Mouse (Mus musculus) liver, postnatal 0 days (tissue): ENCODE results near the gene H2-M5. TPM values are rescaled to one million over a fixed set of nuclear protein-coding genes. Genes with fewer than 3 reads are reported as not detected.

Source experiments
- ATAC-seq: fragments of 200-750 bp; cut with Nextera tagmentation; 2 replicates; pipeline ENCODE4 v1.8.0; 2017; ENCODE audit warnings: mild to moderate bottlenecking, moderate library complexity
- DNase-seq: peaks from one replicate; pipeline ENCODE4 v3.0.0-alpha.2; 2016
- H3K27ac ChIP-seq: fragments of 300-500 bp; sonication (generic); 2 replicates; pipeline ENCODE4 v1.5.1; 2014; ENCODE audit warnings: antibody characterized with exemption, moderate library complexity, mild to moderate bottlenecking, low read depth
- H3K27me3 ChIP-seq: fragments of 300-500 bp; sonication (generic); 2 replicates; pipeline ENCODE4 v1.6.1; 2014; ENCODE audit warnings: low read length, control low read depth, mixed read lengths; ENCODE audit not compliant: insufficient read depth
- H3K36me3 ChIP-seq: fragments of 300-500 bp; sonication (generic); replicated peaks from 2 replicates; pipeline ENCODE4 v1.6.1; 2014; ENCODE audit warnings: mild to moderate bottlenecking, control low read depth, low read length, moderate library complexity, mixed read lengths; ENCODE audit not compliant: insufficient read depth
- H3K4me1 ChIP-seq: fragments of 300-500 bp; sonication (generic); 2 replicates; pipeline ENCODE4 v1.6.1; 2014; ENCODE audit warnings: antibody characterized with exemption, mild to moderate bottlenecking, control low read depth; ENCODE audit not compliant: insufficient read depth
- H3K4me2 ChIP-seq: fragments of 300-500 bp; sonication (generic); 2 replicates; pipeline ENCODE4 v1.6.1; 2014; ENCODE audit warnings: low read depth, mild to moderate bottlenecking, low read length, moderate library complexity, mixed read lengths
- H3K4me3 ChIP-seq: fragments of 300-500 bp; sonication (generic); 2 replicates; pipeline ENCODE4 v1.5.1; 2014; ENCODE audit warnings: low read depth, low read length
- H3K9ac ChIP-seq: fragments of 300-500 bp; sonication (generic); replicated peaks from 2 replicates; pipeline ENCODE4 v1.6.1; 2014; ENCODE audit warnings: mild to moderate bottlenecking, moderate library complexity
- H3K9me3 ChIP-seq: fragments of 300-500 bp; sonication (generic); 2 replicates; pipeline ENCODE4 v1.6.1; 2016; ENCODE audit warnings: mild to moderate bottlenecking, control low read depth, low read length, mixed read lengths
- CTCF ChIP-seq: sonication (generic); IDR thresholded peaks from 2 replicates; pipeline ENCODE4 v1.5.1; 2016; ENCODE audit warnings: antibody characterized with exemption, low read depth
- EP300 ChIP-seq: IDR thresholded peaks from 2 replicates; pipeline ENCODE4 v1.6.1; 2016; ENCODE audit warnings: antibody characterized with exemption, low read depth, mild to moderate bottlenecking
- WGBS: fragments of 180-500 bp; shearing (Covaris S2); extraction: QIAGEN DNeasy Blood & Tissue Kit; methylation state at CpG from one replicate; pipeline ENCODE4 v1.1.7; 2014; ENCODE audit not compliant: insufficient replicate concordance; 5-methylcytosine and 5-hydroxymethylcytosine counted together
- polyA plus RNA-seq: library from polyadenylated mRNA; unstranded; fragments of >200 nt; fragmentation: Nextera tagmentation; extraction: Ambion mirVana; gene quantifications from 2 replicates; pipeline ENCODE4 v1.2.1, GENCODE M21; 2015

H2-M5 gene
- polyA plus RNA-seq, 1 experiment from 2014 or later: not detected

DNA sequence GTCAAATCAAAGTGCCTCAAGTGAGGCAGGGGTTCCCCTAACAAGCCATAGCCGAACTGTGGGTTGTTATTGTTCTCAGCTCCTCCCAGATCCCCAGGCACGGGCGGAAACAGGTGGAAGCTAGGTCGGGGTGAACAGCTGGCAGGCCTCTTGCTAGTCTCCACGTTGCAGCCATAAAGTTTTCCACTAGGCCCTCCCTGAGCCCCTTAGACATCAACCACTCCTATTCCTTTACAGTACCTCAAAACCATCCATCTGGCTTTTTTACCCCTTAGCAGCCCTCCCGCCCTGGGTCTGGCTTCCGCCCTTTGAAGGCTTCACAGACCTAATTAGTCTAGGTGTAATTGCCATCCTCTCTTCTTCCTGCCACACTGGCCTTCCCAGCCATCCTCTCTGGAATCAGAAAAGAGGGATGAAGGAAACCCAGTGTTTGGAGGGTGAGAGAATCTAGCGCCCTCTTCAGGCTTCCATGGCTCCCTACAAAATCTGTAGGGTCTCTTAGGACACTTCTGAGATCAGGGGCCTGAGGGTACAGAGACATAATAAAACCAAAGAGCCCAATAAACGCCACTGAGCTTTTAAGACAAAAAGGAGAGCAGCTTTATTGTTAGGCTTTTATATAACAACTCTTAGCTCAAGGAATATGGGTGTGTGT lies 45.1 kb downstream of the H2-M5 start:
- H3K4me2 ChIP-seq: no peak overlapping the region

DNA sequence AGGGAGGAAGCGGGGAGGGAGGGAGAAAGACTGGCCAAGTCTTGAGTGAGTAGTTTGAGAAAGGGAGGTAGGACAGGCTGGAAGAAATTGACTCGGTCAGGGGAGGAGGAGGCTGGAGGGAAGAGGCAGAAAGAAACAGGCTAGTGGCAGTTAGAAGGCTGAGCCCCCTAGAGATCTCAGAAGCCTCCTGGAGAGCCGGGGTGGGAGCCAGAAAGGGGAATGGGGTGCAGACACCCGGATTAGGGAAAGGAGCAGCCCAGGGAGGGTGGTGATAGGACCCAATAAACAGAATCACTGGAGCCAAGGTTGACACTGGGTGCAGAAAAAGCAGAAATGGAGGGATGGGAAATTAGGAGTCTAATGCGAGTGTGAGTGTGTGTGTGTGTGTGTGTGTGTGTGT lies 45.6 kb downstream of the H2-M5 start:
- no peak overlapping the region for H3K9ac ChIP-seq
- H3K27me3 ChIP-seq: peaks cover 67% of the 10 kb centered on the region
- H3K4me2 ChIP-seq: 0 out of 2 replicates have a peak overlapping the region, but pooled peaks have one; percentile 69
- WGBS: 24% methylated on average over 5 of the region's 5 CpGs
- DNase-seq (no peak), ATAC-seq (no peak)
- no peak overlapping the region for H3K27ac ChIP-seq
- 0 out of 2 replicates have a peak, but pooled peaks cover 8% of the 10 kb centered on the region for H3K4me1 ChIP-seq
- no peak overlapping the region for H3K4me3 ChIP-seq
- no peaks in the 10 kb centered on the region for H3K9me3 ChIP-seq
- no peak for TF ChIP-seq CTCF
- peaks cover under 1% of the 10 kb centered on the region; the same call in 1 of the 2 replicates for H3K36me3 ChIP-seq

More for the DNA sequence above, 45.1 kb downstream of the H2-M5 start:
- Histone ChIP-seq H3K9me3 (no peaks in the 10 kb centered on the region), H3K9ac (no peak overlapping the region), H3K36me3 (peaks cover 6% of the 10 kb centered on the region; the same call in 1 of the 2 replicates), H3K4me1 (0 out of 2 replicates have a peak, but pooled peaks cover 8% of the 10 kb centered on the region), H3K4me3 (no peak overlapping the region), H3K27ac (no peak overlapping the region), H3K27me3 (peaks cover 66% of the 10 kb centered on the region)
- 21% methylated on average over 9 of the region's 9 CpGs for WGBS
- TF ChIP-seq CTCF: 0 out of 2 replicates have a peak, but pooled peaks have one; percentile 7
- TF ChIP-seq EP300: no peak
- DNase-seq (no peak), ATAC-seq (no peak)

DNA sequence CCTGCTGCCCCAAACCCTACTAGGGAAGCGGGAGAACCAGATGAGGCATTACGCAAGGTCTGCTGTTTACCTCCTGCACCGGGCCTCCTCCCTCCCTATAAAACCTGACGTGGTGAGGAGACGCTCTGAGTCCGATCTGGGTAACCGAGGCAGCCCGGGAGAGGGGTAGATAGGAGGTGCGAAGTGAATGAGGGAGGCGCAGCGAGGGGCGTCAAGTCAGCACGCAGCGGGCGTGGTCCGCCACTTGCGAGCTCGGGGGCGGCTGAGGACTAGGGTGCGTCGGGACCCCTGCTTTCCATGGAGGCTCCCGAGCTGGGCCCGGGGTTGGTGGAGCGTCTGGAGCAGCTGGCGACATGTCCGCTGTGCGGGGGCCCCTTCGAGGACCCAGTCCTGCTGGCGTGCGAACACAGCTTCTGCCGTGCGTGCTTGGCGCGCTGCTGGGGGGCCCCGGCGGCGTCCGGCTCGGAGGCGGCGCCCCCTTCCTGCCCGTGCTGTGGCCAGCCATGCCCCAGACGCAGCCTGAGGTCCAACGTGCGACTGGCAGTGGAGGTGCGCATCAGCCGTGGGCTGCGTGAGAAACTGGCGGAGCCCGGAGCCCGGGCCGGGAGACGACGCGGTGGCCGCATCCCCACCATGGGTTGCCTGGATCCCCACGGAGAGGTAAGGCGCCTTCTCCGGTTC lies 46.4 kb downstream of the H2-M5 start, which contains the start of gene Rnf39:
Rnf39 (plus strand) TSS at position 128 of the 681 bp plus-strand sequence.
- Histone ChIP-seq H3K9ac (no peak within 1 kb of the TSS; the same call in 1 of the 2 replicates), H3K36me3 (no peaks in the 10 kb centered on the region), H3K27me3 (peaks cover 69% of the 10 kb centered on the region), H3K9me3 (no peaks in the 10 kb centered on the region), H3K4me1 (0 out of 2 replicates have a peak, but pooled peaks cover 8% of the 10 kb centered on the region), H3K4me2 (peak within 1 kb of the TSS; percentile 69), H3K27ac (no peak within 1 kb of the TSS), H3K4me3 (peak within 1 kb of the TSS; percentile 42)
- ATAC-seq: peak; percentile 64; the same call in 1 of the 2 replicates
- 3% methylated on average over 53 of the region's 59 CpGs for WGBS
- TF ChIP-seq CTCF (no peak), EP300 (no peak)
- peak; percentile 20 for DNase-seq

DNA sequence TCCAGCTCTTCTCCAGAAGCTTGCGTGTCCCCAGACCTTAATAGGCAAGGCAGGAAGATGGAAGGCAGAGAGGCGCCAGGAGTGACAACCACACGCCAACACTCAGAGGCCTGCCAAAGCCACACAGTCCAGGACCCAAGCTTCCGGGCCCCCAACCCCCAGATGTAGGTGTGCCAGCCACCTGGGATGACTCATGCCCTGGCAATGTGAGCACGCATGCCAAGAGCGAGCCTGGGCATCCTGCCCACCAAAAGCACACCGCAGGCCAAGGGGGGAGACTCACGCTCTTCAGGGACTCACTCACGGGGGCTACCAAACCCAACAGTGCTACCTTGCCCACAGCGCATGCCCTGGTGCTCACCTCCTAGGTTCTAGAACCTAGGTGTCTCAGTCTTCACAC lies 46.9 kb downstream of the H2-M5 start:
- TF ChIP-seq EP300: no peak
- no peak for TF ChIP-seq CTCF
- Histone ChIP-seq H3K9ac (no peak overlapping the region), H3K4me3 (peak overlapping the region; percentile 42; the same call in 1 of the 2 replicates), H3K4me2 (peak overlapping the region; percentile 69; the same call in 1 of the 2 replicates), H3K4me1 (0 out of 2 replicates have a peak, but pooled peaks cover 5% of the 10 kb centered on the region), H3K9me3 (no peaks in the 10 kb centered on the region), H3K27me3 (peaks cover 69% of the 10 kb centered on the region), H3K36me3 (no peaks in the 10 kb centered on the region), H3K27ac (no peak overlapping the region)
- no peak for DNase-seq
- peak; percentile 36; the same call in 1 of the 2 replicates for ATAC-seq
- 53% methylated on average over 10 of the region's 10 CpGs for WGBS

DNA sequence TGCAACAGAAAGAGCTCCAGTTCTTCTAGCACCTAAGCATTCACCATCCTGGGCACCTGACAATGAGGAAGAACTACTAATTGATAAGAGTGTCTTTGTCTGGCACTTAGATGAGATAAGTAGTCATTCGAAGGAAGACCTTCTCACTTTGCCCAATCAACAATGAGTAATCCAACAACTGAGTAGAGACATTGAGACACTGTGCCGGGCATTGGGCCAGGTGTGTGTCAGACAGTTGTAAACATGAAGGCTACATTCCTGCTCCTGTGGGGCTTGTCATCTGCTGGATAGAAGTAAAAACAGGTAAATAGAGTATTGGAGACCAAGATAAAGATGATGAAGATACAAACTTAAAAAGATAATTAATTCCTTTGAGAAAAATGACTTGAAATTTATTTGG lies 51.3 kb downstream of the H2-M5 start:
- 49% methylated on average over 2 of the region's 2 CpGs for WGBS
- no peak for TF ChIP-seq CTCF
- no peak for TF ChIP-seq EP300
- Histone ChIP-seq H3K4me2 (no peak overlapping the region), H3K4me1 (no peaks in the 10 kb centered on the region), H3K9ac (no peak overlapping the region), H3K27me3 (peaks cover 27% of the 10 kb centered on the region), H3K9me3 (no peaks in the 10 kb centered on the region), H3K27ac (no peak overlapping the region), H3K4me3 (no peak overlapping the region), H3K36me3 (no peaks in the 10 kb centered on the region)
- ATAC-seq: peak; percentile 65
- peak; percentile 63 for DNase-seq

Other genes starting within 250 kb of the H2-M5 start
- gene H2-M10.5, start 216.6 kb downstream of the H2-M5 start, polyA plus RNA-seq: not detected in 2 replicates
- not detected in 2 replicates for gene H2-M10.6, start 177.4 kb downstream of the H2-M5 start, polyA plus RNA-seq
- gene Trim26, start 152.4 kb downstream of the H2-M5 start, polyA plus RNA-seq: 16.8 and 19.1 TPM in 2 replicates
- gene Trim15, start 122.3 kb downstream of the H2-M5 start, polyA plus RNA-seq: 0.12 TPM in 1 of 2 replicates, not detected in the other
- gene Trim10, start 120.0 kb downstream of the H2-M5 start, polyA plus RNA-seq: 85.7 and 86.7 TPM in 2 replicates
- not detected in 2 replicates for gene Trim40, start 99.4 kb downstream of the H2-M5 start, polyA plus RNA-seq
- gene Trim31, start 91.4 kb downstream of the H2-M5 start, polyA plus RNA-seq: not detected in 2 replicates
- gene Rnf39, start 46.6 kb downstream of the H2-M5 start, polyA plus RNA-seq: 0.11 TPM in 1 of 2 replicates, not detected in the other
- 39.9 and 41.7 TPM in 2 replicates for gene Ppp1r11, start 37.8 kb downstream of the H2-M5 start, polyA plus RNA-seq
- gene Znrd1, start 31.0 kb downstream of the H2-M5 start, polyA plus RNA-seq: 19.3 and 23.7 TPM in 2 replicates
- 4.1 and 5.6 TPM in 2 replicates for gene Znrd1as, start 30.9 kb downstream of the H2-M5 start, polyA plus RNA-seq
- gene 2410137M14Rik, start 8.3 kb downstream of the H2-M5 start, polyA plus RNA-seq: not detected in 2 replicates
- 1.4 and 2.3 TPM in 2 replicates for gene Zfp57, start 11.6 kb upstream of the H2-M5 start, polyA plus RNA-seq
- gene Mog, start 33.9 kb upstream of the H2-M5 start, polyA plus RNA-seq: not detected in 2 replicates
- gene Gabbr1, start 56.4 kb upstream of the H2-M5 start, polyA plus RNA-seq: 0.41 and 0.46 TPM in 2 replicates
- gene Olfr90, start 99.0 kb upstream of the H2-M5 start, polyA plus RNA-seq: not detected in 2 replicates
- gene Olfr91, start 108.7 kb upstream of the H2-M5 start, polyA plus RNA-seq: not detected in 2 replicates
- not detected in 2 replicates for gene Olfr92, start 130.6 kb upstream of the H2-M5 start, polyA plus RNA-seq
- not detected in 2 replicates for gene Olfr93, start 172.0 kb upstream of the H2-M5 start, polyA plus RNA-seq
- gene Ubd, start 204.4 kb upstream of the H2-M5 start, polyA plus RNA-seq: 2.2 and 3.4 TPM in 2 replicates
- gene Olfr94, start 211.5 kb upstream of the H2-M5 start, polyA plus RNA-seq: not detected in 2 replicates
- not detected in 2 replicates for gene Olfr95, start 223.6 kb upstream of the H2-M5 start, polyA plus RNA-seq
- gene Olfr96, start 230.6 kb upstream of the H2-M5 start, polyA plus RNA-seq: not detected in 2 replicates
- not detected in 2 replicates for gene Olfr97, start 247.8 kb upstream of the H2-M5 start, polyA plus RNA-seq